Mouse (Mus musculus) bone marrow, adult 2 months (tissue): Measurements from ENCODE around the gene Usp24. TPM values are rescaled to one million over a fixed set of nuclear protein-coding genes. Genes with fewer than 3 reads are reported as not detected.

Experiments
- H3K27ac ChIP-seq: fragments of 200-500 bp; 2 replicates; pipeline ENCODE4 v1.5.1; 2012; ENCODE audit warnings: low read depth, mild to moderate bottlenecking, control low read depth, inconsistent platforms, low read length; ENCODE audit not compliant: control insufficient read depth, poor library complexity, insufficient read depth
- H3K4me1 ChIP-seq: fragments of 200-500 bp; 2 replicates; pipeline ENCODE4 v1.6.1; 2011; ENCODE audit warnings: low read length; ENCODE audit not compliant: control insufficient read depth, insufficient read depth
- H3K4me3 ChIP-seq: fragments of 200-500 bp; replicated peaks from 2 replicates; pipeline ENCODE3; 2011; ENCODE audit warnings: mild to moderate bottlenecking, low read depth, low read length, control low read depth; ENCODE audit not compliant: control insufficient read depth
- CTCF ChIP-seq: fragments of 200-500 bp; IDR thresholded peaks from 2 replicates; pipeline ENCODE4 v1.5.1; 2011; ENCODE audit warnings: low read length, control low read depth; ENCODE audit not compliant: control insufficient read depth, insufficient read depth
- POLR2A ChIP-seq: fragments of 200-500 bp; IDR thresholded peaks from 2 replicates; pipeline ENCODE4 v1.6.1; 2011; ENCODE audit warnings: low read depth, mild to moderate bottlenecking, control low read depth, low read length, borderline replicate concordance; ENCODE audit not compliant: control insufficient read depth
- WGBS: fragments of 180-500 bp; shearing (Covaris S2); methylation state at CpG from one replicate; pipeline ENCODE4 v1.1.7; 2018; 5-methylcytosine and 5-hydroxymethylcytosine counted together
- polyA plus RNA-seq: library from polyadenylated mRNA; stranded (reverse); fragments of >200 nt; gene quantifications from 2 replicates; pipeline ENCODE4 v1.2.4, GENCODE M21; 2011; ENCODE audit warnings: low replicate concordance; ENCODE audit not compliant: missing spikeins, insufficient read depth, insufficient read length

Usp24 gene
- polyA plus RNA-seq, 1 experiment: 9.8 TPM

GRCm38 (mm10) chr4:106313874-106314273 lies 2.1 kb upstream of the Usp24 start:
- H3K4me3 ChIP-seq: no peak overlapping the region
- peaks cover 2% of the 10 kb centered on the region; the same call in 1 of the 2 replicates for H3K4me1 ChIP-seq
- no peak for TF ChIP-seq POLR2A
- TF ChIP-seq CTCF: no peak
- 41% methylated on average over 4 of the region's 4 CpGs for WGBS
- no peak overlapping the region for H3K27ac ChIP-seq

GRCm38 (mm10) chr4:106314291-106314690 lies 1.7 kb upstream of the Usp24 start:
- peaks cover 2% of the 10 kb centered on the region; the same call in 1 of the 2 replicates for H3K4me1 ChIP-seq
- no peak overlapping the region for H3K4me3 ChIP-seq
- no peak overlapping the region for H3K27ac ChIP-seq
- no peak for TF ChIP-seq POLR2A
- no peak for TF ChIP-seq CTCF

DNA sequence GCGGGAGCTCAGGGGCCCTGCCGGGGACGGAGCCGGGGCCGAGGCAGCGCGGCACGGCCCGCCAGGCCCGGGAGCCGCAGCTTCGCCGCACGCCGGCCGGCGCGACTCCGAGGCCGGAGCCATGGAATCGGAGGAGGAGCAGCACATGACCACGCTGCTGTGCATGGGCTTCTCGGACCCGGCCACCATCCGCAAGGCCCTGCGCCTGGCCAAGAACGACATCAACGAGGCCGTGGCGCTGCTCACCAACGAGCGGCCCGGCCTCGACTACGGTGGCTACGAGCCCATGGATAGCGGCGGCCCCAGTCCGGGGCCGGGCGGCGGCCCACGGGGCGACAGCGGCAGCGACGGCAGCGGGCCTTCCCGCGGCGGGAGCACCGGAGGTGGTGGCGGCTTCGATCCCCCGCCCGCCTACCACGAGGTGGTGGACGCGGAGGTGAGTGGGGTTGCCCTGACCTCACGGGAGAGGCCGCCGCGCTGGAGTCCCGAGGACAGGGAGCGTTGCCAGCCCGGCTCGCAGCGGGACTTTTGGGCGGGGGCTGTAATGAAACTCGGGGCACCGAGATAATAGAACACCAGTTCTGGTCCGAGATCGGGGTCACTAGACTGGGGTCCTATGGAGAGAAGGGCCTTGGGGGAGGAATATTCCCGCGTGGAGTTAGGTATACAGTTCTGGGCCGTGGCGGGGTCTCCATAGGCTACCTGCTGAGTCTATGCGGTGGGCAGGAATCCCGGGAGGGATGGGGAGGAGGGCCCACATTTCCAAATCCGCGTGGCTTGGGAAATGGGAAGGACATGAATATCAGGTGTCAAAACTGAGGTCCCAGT lies 552 bp downstream of the Usp24 start:
- peak overlapping the region; percentile 95 for H3K27ac ChIP-seq
- peaks cover 2% of the 10 kb centered on the region; the same call in 1 of the 2 replicates for H3K4me1 ChIP-seq
- WGBS: under 1% methylated on average over 81 of the region's 81 CpGs
- H3K4me3 ChIP-seq: peak overlapping the region; percentile 98
- TF ChIP-seq CTCF (no peak), POLR2A (no peak)

DNA sequence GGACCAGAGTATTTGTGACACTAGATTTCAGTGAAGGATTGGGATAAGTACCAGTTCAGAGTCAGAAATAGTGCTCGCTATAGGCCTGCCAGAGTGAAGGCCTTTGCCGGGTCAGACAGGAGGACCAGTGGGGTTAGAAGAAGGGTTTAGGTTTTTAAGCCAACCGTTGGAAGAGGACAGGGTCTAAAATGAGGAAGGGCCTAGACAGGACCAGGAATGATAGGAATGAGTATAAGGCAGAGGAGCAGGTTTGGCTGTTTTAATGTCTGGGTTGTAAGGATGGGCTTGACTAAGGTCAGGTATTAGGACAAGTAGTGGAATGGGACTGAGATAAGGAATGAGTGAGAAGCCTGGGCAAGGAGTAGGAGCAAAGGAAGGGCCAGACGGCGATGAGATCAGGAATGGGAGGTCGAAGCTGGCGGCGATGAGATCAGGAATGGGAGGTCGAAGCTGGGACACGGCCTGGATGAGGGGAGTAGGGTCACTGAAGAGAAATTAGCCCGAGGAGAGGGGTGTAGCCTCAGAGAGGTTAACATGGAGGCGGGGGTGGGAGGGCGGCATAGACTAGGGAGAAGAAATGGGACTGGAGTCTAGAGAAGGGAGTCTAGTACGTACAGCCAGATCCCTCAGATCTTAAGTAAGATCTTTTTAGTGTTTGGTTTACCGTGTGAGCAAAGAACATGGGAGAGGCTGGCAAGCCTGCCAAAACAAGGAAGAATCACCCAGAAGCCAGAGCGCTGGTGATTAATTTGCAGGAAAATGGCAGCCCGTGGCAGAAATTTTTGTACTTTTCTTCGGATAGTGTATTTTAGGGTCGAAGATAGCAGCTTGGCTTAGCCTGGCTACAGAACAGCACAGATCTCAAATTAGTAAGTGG lies 1.4 kb downstream of the Usp24 start:
- Histone ChIP-seq H3K27ac (no peak overlapping the region), H3K4me1 (peaks cover 2% of the 10 kb centered on the region; the same call in 1 of the 2 replicates), H3K4me3 (peak overlapping the region; percentile 98)
- WGBS: 44% methylated on average over 19 of the region's 19 CpGs
- TF ChIP-seq CTCF (no peak), POLR2A (no peak)

DNA sequence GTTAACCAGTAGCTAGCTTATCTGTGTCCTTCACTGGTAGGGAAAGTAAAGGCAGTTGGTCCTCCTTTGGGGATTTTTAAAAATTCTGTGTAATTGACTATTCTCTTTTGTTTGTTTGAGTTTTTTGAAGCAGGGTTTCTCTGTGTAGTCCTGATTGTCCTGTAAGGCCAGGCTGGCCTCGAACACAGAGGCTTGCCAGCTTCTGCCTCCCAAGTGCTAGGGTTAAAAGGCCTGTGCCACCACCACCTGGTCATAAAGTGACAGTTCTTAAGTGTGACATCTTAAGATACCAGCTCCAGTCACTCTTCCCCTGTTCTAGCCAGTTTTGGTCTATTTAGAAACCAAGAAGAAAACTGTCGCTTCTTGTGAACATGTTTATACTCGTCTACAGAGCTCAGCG lies 2.2 kb downstream of the Usp24 start:
- WGBS: 64% methylated on average over 4 of the region's 4 CpGs
- TF ChIP-seq CTCF (peak; percentile 17; the same call in 1 of the 2 replicates), POLR2A (no peak)
- Histone ChIP-seq H3K4me1 (peaks cover 2% of the 10 kb centered on the region; the same call in 1 of the 2 replicates), H3K4me3 (no peak overlapping the region), H3K27ac (no peak overlapping the region)

DNA sequence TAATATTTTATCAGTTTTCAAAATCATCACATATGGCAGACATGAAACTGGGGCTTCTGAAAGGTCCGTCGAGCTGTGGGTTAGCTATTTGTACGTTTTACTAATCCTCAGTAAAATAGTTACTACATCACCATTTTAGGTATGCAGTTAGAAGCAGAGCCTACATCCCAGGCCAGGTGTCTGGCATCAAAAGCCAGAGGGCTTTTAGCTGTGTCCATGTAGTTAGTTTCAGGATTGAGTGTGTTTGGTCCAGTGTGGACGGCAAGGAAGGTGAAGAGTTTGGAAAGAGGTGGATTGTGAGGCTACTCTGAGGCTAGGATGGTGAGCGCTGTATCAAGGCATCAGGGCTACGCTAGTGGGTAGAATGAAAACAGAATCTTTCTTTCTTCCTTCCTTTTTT lies 3.0 kb downstream of the Usp24 start:
- Histone ChIP-seq H3K4me1 (peaks cover 2% of the 10 kb centered on the region; the same call in 1 of the 2 replicates), H3K27ac (no peak overlapping the region), H3K4me3 (no peak overlapping the region)
- 83% methylated on average over 6 of the region's 6 CpGs for WGBS
- TF ChIP-seq CTCF (no peak), POLR2A (no peak)

DNA sequence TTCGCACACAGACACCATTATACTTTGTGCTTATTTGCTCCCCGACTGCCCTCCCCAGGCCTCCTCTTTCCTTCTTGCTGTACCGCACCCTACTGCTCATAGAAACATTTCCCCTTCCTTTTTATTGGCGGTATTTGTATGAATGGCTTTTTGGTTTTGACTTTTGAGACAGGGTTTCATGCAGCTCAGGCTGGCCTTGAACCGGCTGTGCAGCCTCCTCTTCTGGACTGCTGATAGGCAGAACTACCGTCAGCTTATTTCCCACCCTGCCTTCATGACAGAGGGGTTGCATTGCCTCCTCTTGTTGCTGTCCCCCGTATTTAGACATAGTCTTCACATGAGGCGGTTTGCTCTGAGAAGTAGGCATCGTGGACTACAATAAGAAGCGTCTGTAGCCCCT lies 6.8 kb downstream of the Usp24 start:
- H3K4me3 ChIP-seq: no peak overlapping the region
- WGBS: 83% methylated on average over 10 of the region's 10 CpGs
- TF ChIP-seq POLR2A (no peak), CTCF (no peak)
- peaks cover 2% of the 10 kb centered on the region; the same call in 1 of the 2 replicates for H3K4me1 ChIP-seq
- no peak overlapping the region for H3K27ac ChIP-seq

DNA sequence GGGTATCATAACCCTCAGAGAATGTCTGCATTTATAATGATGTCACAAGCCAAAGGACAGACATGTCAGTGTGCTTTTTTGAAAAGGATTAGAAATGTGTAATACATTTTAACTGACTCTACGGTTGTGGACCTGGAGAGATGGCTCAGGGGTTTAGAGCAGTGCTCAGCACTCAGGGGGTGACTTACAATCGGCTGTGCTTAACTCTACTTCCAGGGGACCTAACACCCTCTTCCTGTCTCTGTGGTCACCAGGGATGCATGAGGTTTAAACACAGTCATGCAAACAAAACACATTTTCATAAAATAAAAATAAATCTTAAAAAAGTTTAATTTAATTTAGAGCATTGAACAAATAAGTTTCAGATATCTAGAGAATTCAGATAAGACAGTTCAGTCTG lies 7.3 kb downstream of the Usp24 start:
- Histone ChIP-seq H3K4me1 (peaks cover 2% of the 10 kb centered on the region; the same call in 1 of the 2 replicates), H3K4me3 (no peak overlapping the region), H3K27ac (no peak overlapping the region)
- WGBS: 26% methylated on average over 2 of the region's 2 CpGs
- TF ChIP-seq CTCF: no peak
- no peak for TF ChIP-seq POLR2A
